Mouse (Mus musculus): ENCODE results near the gene Slc2a8. TPM values are rescaled to one million over a fixed set of nuclear protein-coding genes. Genes with fewer than 3 reads are reported as not detected.
A peak's percentile ranks its signal among the peaks of the same experiment; 100 is the strongest.

Slc2a8 gene
- polyA plus RNA-seq, 1 experiment from 2014 or later = 11.2 TPM

- Histone ChIP-seq H3K27ac (ENCODE audit: low read depth, low read length) (peak within 1 kb of the TSS; percentile 74), H3K4me1 (ENCODE audit: control insufficient read depth, insufficient read depth, low read length) (peaks cover 16% of the 10 kb centered on the region)
These were observed 20.5 kb downstream of the Slc2a8 start, which contains the start of the genes Rpl12 and Lrsam1 for GRCm38 (mm10) chr2:32961192-32961995. Gene Rpl12 (plus strand): TSS chr2:32961559. Gene Lrsam1 (minus strand): TSS chr2:32961614.

GRCm38 (mm10) chr2:32960273-32960672, 21.6 kb downstream of the Slc2a8 start:
- no peak overlapping the region for H3K4me3 ChIP-seq (ENCODE audit: low read depth, low read length)

More at GRCm38 (mm10) chr2:32961192-32961995, 20.5 kb downstream of the Slc2a8 start, which contains the start of the genes Rpl12 and Lrsam1:
- DNase-seq (ENCODE audit: low spot score) (peak; percentile 97), ATAC-seq (peak; percentile 97)
- Histone ChIP-seq H3K36me3 (ENCODE audit: control insufficient read depth, insufficient read depth, low read length) (peaks cover 36% of the 10 kb centered on the region), H3K4me3 (ENCODE audit: low read depth, low read length) (peak within 1 kb of the TSS; percentile 75), H3K4me2 (ENCODE audit: low read length) (peak within 1 kb of the TSS; percentile 92), H3K9ac (ENCODE audit: low read length) (peak within 1 kb of the TSS; percentile 93), H3K27me3 (replicated peaks; ENCODE audit: control insufficient read depth, insufficient read depth, low read length) (no peaks in the 10 kb centered on the region), H3K9me3 (replicated peaks; ENCODE audit: control insufficient read depth, low read length) (no peaks in the 10 kb centered on the region)
- 4% methylated on average over 55 of the region's 55 CpGs for WGBS

GRCm38 (mm10) chr2:32957344-32957743, 24.5 kb downstream of the Slc2a8 start:
- ATAC-seq = no peak
- WGBS = 52% methylated on average over 8 of the region's 8 CpGs
- peaks cover 36% of the 10 kb centered on the region for H3K36me3 ChIP-seq (ENCODE audit: control insufficient read depth, insufficient read depth, low read length)
- H3K27me3 ChIP-seq (replicated peaks; ENCODE audit: control insufficient read depth, insufficient read depth, low read length) = no peaks in the 10 kb centered on the region
- no peak overlapping the region for H3K4me3 ChIP-seq (ENCODE audit: low read depth, low read length)
- no peak overlapping the region for H3K9ac ChIP-seq (ENCODE audit: low read length)
- peaks cover 8% of the 10 kb centered on the region for H3K4me1 ChIP-seq (ENCODE audit: control insufficient read depth, insufficient read depth, low read length)
- H3K9me3 ChIP-seq (replicated peaks; ENCODE audit: control insufficient read depth, low read length) = no peaks in the 10 kb centered on the region
- no peak overlapping the region for H3K27ac ChIP-seq (ENCODE audit: low read depth, low read length)
- DNase-seq (ENCODE audit: low spot score) = peak; percentile 17
- H3K4me2 ChIP-seq (ENCODE audit: low read length) = no peak overlapping the region

More at GRCm38 (mm10) chr2:32960273-32960672, 21.6 kb downstream of the Slc2a8 start:
- peaks cover 14% of the 10 kb centered on the region for H3K4me1 ChIP-seq (ENCODE audit: control insufficient read depth, insufficient read depth, low read length)
- H3K9ac ChIP-seq (ENCODE audit: low read length) = peak overlapping the region; percentile 93
- no peaks in the 10 kb centered on the region for H3K9me3 ChIP-seq (replicated peaks; ENCODE audit: control insufficient read depth, low read length)
- DNase-seq (ENCODE audit: low spot score) (no peak), ATAC-seq (no peak)
- H3K4me2 ChIP-seq (ENCODE audit: low read length) = peak overlapping the region; percentile 92; the same call in 1 of the 2 replicates
- H3K36me3 ChIP-seq (ENCODE audit: control insufficient read depth, insufficient read depth, low read length) = peaks cover 39% of the 10 kb centered on the region
- no peak overlapping the region for H3K27ac ChIP-seq (ENCODE audit: low read depth, low read length)
- no peaks in the 10 kb centered on the region for H3K27me3 ChIP-seq (replicated peaks; ENCODE audit: control insufficient read depth, insufficient read depth, low read length)
- 91% methylated on average over 4 of the region's 4 CpGs for WGBS

GRCm38 (mm10) chr2:32954581-32954980, 27.3 kb downstream of the Slc2a8 start:
- no peak for ATAC-seq
- H3K36me3 ChIP-seq (ENCODE audit: control insufficient read depth, insufficient read depth, low read length) = peaks cover 51% of the 10 kb centered on the region
- H3K27me3 ChIP-seq (replicated peaks; ENCODE audit: control insufficient read depth, insufficient read depth, low read length) = no peaks in the 10 kb centered on the region

GRCm38 (mm10) chr2:32947454-32947853, 34.4 kb downstream of the Slc2a8 start:
- DNase-seq (ENCODE audit: low spot score) (no peak), ATAC-seq (no peak)
- H3K27me3 ChIP-seq (replicated peaks; ENCODE audit: control insufficient read depth, insufficient read depth, low read length) = no peaks in the 10 kb centered on the region
- H3K9ac ChIP-seq (ENCODE audit: low read length) = no peak overlapping the region
- H3K4me2 ChIP-seq (ENCODE audit: low read length) = no peak overlapping the region
- H3K36me3 ChIP-seq (ENCODE audit: control insufficient read depth, insufficient read depth, low read length) = peaks cover 55% of the 10 kb centered on the region
- WGBS = 91% methylated on average over 11 of the region's 11 CpGs
- H3K27ac ChIP-seq (ENCODE audit: low read depth, low read length) = no peak overlapping the region
- no peak overlapping the region for H3K4me3 ChIP-seq (ENCODE audit: low read depth, low read length)
- no peaks in the 10 kb centered on the region for H3K4me1 ChIP-seq (ENCODE audit: control insufficient read depth, insufficient read depth, low read length)
- no peaks in the 10 kb centered on the region for H3K9me3 ChIP-seq (replicated peaks; ENCODE audit: control insufficient read depth, low read length)

More at GRCm38 (mm10) chr2:32954581-32954980, 27.3 kb downstream of the Slc2a8 start:
- no peak overlapping the region for H3K4me3 ChIP-seq (ENCODE audit: low read depth, low read length)
- no peak overlapping the region for H3K4me2 ChIP-seq (ENCODE audit: low read length)
- WGBS = 87% methylated on average over 2 of the region's 2 CpGs
- H3K4me1 ChIP-seq (ENCODE audit: control insufficient read depth, insufficient read depth, low read length) = no peaks in the 10 kb centered on the region
- no peak overlapping the region for H3K27ac ChIP-seq (ENCODE audit: low read depth, low read length)
- DNase-seq (ENCODE audit: low spot score) = no peak
- H3K9ac ChIP-seq (ENCODE audit: low read length) = no peak overlapping the region
- H3K9me3 ChIP-seq (replicated peaks; ENCODE audit: control insufficient read depth, low read length) = no peaks in the 10 kb centered on the region

- Histone ChIP-seq H3K4me2 (ENCODE audit: low read length) (no peak overlapping the region), H3K27me3 (replicated peaks; ENCODE audit: control insufficient read depth, insufficient read depth, low read length) (no peaks in the 10 kb centered on the region), H3K9me3 (replicated peaks; ENCODE audit: control insufficient read depth, low read length) (no peaks in the 10 kb centered on the region), H3K4me3 (ENCODE audit: low read depth, low read length) (no peak overlapping the region), H3K27ac (ENCODE audit: low read depth, low read length) (no peak overlapping the region), H3K36me3 (ENCODE audit: control insufficient read depth, insufficient read depth, low read length) (peaks cover 58% of the 10 kb centered on the region), H3K9ac (ENCODE audit: low read length) (no peak overlapping the region), H3K4me1 (ENCODE audit: control insufficient read depth, insufficient read depth, low read length) (no peaks in the 10 kb centered on the region)
- ATAC-seq = no peak
- WGBS = 98% methylated on average over 4 of the region's 4 CpGs
- no peak for DNase-seq (ENCODE audit: low spot score)
These were observed 41.4 kb downstream of the Slc2a8 start for GRCm38 (mm10) chr2:32940483-32940882.

- Histone ChIP-seq H3K4me3 (ENCODE audit: low read depth, low read length) (no peak overlapping the region), H3K4me1 (ENCODE audit: control insufficient read depth, insufficient read depth, low read length) (no peaks in the 10 kb centered on the region), H3K27me3 (replicated peaks; ENCODE audit: control insufficient read depth, insufficient read depth, low read length) (no peaks in the 10 kb centered on the region), H3K9me3 (replicated peaks; ENCODE audit: control insufficient read depth, low read length) (no peaks in the 10 kb centered on the region), H3K4me2 (ENCODE audit: low read length) (no peak overlapping the region), H3K9ac (ENCODE audit: low read length) (no peak overlapping the region), H3K27ac (ENCODE audit: low read depth, low read length) (no peak overlapping the region), H3K36me3 (ENCODE audit: control insufficient read depth, insufficient read depth, low read length) (peaks cover 60% of the 10 kb centered on the region)
- 70% methylated on average over 5 of the region's 5 CpGs for WGBS
- no peak for ATAC-seq
- DNase-seq (ENCODE audit: low spot score) = peak; percentile 78
These were observed 42.5 kb downstream of the Slc2a8 start for GRCm38 (mm10) chr2:32939418-32939817.

GRCm38 (mm10) chr2:32938741-32939140, 43.1 kb downstream of the Slc2a8 start:
- Histone ChIP-seq H3K36me3 (ENCODE audit: control insufficient read depth, insufficient read depth, low read length) (peaks cover 59% of the 10 kb centered on the region), H3K4me1 (ENCODE audit: control insufficient read depth, insufficient read depth, low read length) (no peaks in the 10 kb centered on the region), H3K27ac (ENCODE audit: low read depth, low read length) (no peak overlapping the region), H3K27me3 (replicated peaks; ENCODE audit: control insufficient read depth, insufficient read depth, low read length) (no peaks in the 10 kb centered on the region), H3K4me3 (ENCODE audit: low read depth, low read length) (no peak overlapping the region), H3K9me3 (replicated peaks; ENCODE audit: control insufficient read depth, low read length) (no peaks in the 10 kb centered on the region), H3K4me2 (ENCODE audit: low read length) (no peak overlapping the region), H3K9ac (ENCODE audit: low read length) (no peak overlapping the region)
- DNase-seq (ENCODE audit: low spot score) = no peak
- 87% methylated on average over 5 of the region's 5 CpGs for WGBS
- no peak for ATAC-seq

GRCm38 (mm10) chr2:32931730-32932129, 50.2 kb downstream of the Slc2a8 start:
- DNase-seq (ENCODE audit: low spot score) = no peak
- no peak overlapping the region for H3K9ac ChIP-seq (ENCODE audit: low read length)
- no peaks in the 10 kb centered on the region for H3K27me3 ChIP-seq (replicated peaks; ENCODE audit: control insufficient read depth, insufficient read depth, low read length)
- no peak overlapping the region for H3K4me3 ChIP-seq (ENCODE audit: low read depth, low read length)
- peaks cover 38% of the 10 kb centered on the region for H3K36me3 ChIP-seq (ENCODE audit: control insufficient read depth, insufficient read depth, low read length)
- no peak overlapping the region for H3K27ac ChIP-seq (ENCODE audit: low read depth, low read length)
- 79% methylated on average over 7 of the region's 7 CpGs for WGBS
- H3K9me3 ChIP-seq (replicated peaks; ENCODE audit: control insufficient read depth, low read length) = no peaks in the 10 kb centered on the region
- no peak for ATAC-seq
- H3K4me1 ChIP-seq (ENCODE audit: control insufficient read depth, insufficient read depth, low read length) = no peaks in the 10 kb centered on the region
- H3K4me2 ChIP-seq (ENCODE audit: low read length) = no peak overlapping the region
